Mouse (Mus musculus): ENCODE data around the gene Gm10322.

The Gm10322 gene

DNA sequence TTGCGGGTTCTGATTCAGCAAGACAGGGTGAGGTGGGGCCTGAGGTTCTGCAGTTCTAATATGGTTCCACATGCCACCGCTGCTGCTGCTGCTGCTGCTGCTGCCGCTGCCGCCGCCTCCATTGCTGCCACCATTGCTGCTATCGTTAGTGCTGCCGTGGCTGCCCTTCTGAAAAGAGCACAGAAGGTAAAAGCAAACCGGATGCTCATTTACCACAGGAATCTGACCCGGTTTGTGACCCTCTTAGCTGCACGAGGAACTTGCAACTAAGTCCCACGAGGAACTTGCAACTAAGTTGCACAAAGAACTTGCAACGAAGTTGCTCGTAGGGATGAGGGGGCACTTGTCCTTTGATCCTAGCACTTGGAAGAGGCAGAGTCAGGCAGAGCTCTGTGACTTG lies 40.9 kb downstream of the Gm10322 start:
- DNase-seq (ENCODE audit: low spot score) = no peak

DNA sequence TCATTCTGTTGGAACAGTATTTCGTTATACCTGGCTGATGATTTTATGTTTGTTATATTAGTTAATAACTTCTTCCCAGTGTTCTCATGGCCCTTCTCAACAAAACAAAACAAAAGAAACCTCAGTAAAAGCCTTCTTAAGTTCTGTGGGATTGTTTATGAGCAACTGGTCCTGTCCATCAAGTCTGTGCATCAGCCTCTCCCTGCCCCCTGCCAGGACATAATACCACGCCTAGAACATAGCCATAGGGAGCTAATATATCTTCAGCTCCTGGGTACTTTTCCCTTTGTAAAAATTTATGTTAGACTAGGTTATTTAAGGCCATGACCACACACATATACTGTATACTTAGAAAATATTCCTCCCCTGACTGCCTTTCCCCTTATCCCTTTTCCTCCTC lies 48.9 kb downstream of the Gm10322 start:
- no peak for DNase-seq (ENCODE audit: low spot score)

DNA sequence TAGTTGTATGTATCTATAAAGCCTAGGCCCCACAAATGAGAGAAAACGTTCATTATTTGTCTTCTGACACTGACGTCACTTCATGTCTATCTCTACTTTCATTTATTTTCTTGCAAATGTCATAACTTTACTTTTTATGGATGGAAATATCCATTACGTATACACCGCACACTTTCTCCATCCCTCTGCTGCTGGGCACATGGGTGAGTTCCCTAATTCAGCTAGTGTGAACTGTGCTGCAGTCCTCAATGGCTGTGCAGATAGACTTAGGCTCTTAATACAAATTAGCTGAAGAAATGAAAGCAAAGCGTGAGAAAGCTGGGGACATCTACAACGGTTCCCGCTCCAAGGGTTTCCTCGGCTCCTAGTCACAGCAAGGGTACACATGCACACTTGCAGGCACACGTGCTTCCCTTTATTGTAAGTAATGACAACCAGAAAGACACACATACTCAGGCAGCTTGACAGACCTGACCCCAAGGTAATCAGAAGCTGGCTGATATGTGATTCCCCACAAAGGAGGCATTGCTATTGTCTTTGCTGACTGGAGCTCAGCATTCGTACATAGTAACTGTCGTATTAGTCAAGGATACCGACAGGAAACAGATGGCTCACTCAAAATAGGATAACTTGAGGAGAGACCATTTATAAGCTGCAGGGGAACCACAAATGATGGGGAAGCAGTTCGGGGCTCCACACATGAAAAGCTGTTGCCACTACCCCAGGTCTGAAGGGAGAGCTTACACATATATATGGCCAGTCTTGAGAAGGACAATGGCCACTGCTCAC lies 49.8 kb downstream of the Gm10322 start:
- no peak for DNase-seq (ENCODE audit: low spot score)

Data from yolk sac, embryonic 10.5 days (tissue).